Mouse (Mus musculus) cortical plate, adult 2 months (tissue): ENCODE measurements around the gene Gm3336.

ENCODE experiments used
- CTCF ChIP-seq: fragments of 200-500 bp; IDR thresholded peaks from 2 replicates; pipeline ENCODE4 v1.5.1; 2011; ENCODE audit warnings: mild to moderate bottlenecking, control low read depth, low read length; ENCODE audit not compliant: insufficient read depth; ENCODE audit errors: extremely low read depth
- POLR2A ChIP-seq: fragments of 200-500 bp; IDR thresholded peaks from 2 replicates; pipeline ENCODE4 v1.6.1; 2011; ENCODE audit warnings: mild to moderate bottlenecking, low read length, control low read depth; ENCODE audit not compliant: insufficient read depth; ENCODE audit errors: extremely low read depth

- TF ChIP-seq CTCF, result peak; percentile 61
- no peak for TF ChIP-seq POLR2A
These were observed at the start of gene Gm3336 for GRCm38 (mm10) chr8:70718297-70718696.
